Mouse (Mus musculus): ENCODE data around the gene Edc3. TPM values are rescaled to one million over a fixed set of nuclear protein-coding genes. Genes with fewer than 3 reads are reported as not detected.

Edc3 gene
- 34.0 TPM for polyA plus RNA-seq (2017; shearing (Covaris generic))

GRCm38 (mm10) chr9:57708068-57708719 lies at the start of gene Edc3:
Gene Edc3, plus strand, starts transcription at chr9:57708540.

GRCm38 (mm10) chr9:57683520-57683919 lies 24.8 kb upstream of the Edc3 start, which contains the start of gene Cyp1a2:
Gene Cyp1a2, minus strand, starts transcription at chr9:57683703.

GRCm38 (mm10) chr9:57687751-57688150 lies 20.6 kb upstream of the Edc3 start, which contains the start of gene Cyp1a1:
Gene Cyp1a1, plus strand, starts transcription at chr9:57687928.

DNA sequence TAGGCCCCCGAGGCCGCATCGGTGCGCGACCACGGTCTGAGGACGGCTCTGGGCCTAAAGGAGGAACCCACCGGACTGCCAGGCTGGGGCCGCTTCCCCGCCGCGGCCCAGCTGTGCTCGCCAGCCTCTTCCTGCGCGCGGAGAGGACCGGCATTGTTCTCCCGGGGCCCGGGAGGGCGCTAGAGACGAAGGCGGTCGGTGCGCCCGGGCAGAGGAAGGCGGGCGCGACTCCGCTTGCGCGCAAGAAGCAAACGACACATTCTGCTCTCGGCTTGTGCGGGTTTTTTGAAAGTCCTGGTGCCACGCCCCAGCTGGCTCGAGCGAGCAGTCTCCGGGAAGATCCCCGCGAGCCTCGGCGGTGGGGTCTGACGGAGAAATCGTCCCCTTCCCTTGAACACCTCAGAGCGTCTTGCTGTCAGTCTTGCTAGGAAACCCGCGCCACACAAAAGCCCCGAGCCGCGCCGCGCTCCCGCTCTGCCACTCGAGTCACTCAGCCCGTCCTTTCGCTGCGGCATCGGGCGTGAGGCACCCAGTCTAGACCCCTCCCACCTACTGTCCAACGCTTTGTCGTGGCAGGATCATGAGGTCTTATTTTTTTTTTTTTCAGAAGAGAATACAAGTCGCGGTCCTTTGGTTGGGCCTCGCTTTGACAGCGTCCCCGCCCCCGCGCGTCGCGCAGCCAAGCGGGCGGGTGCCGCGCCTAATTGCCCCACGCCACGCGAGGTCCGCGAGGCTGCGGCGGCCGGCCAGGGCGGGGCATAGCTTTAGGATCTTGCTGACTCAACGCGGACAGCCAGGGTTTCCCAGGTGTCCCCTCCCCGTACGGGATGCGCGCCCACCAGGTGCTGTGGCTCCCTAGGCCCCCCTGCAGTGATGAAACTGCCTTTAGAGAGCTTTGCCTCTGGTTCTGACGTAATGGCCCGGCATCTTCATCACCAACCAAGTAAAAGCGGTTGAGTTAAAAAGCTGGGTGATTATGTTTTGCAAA lies 57.3 kb downstream of the Edc3 start, which contains the start of gene Clk3:
Gene Clk3, minus strand, starts transcription at position 497 of the 988 bp plus-strand sequence.

Other genes with a start within 250 kb of the Edc3 start
- 0.10 TPM for gene Scamp5, start 240.5 kb upstream of the Edc3 start, polyA plus RNA-seq (2017; shearing (Covaris generic))
- not detected for gene Rpp25, start 204.5 kb upstream of the Edc3 start, polyA plus RNA-seq (2017; shearing (Covaris generic))
- gene Cox5a, start 187.3 kb upstream of the Edc3 start, polyA plus RNA-seq (2017; shearing (Covaris generic)), result 213 TPM
- 15.4 TPM for gene Fam219b, start 171.0 kb upstream of the Edc3 start, polyA plus RNA-seq (2017; shearing (Covaris generic))
- gene Mpi, start 155.8 kb upstream of the Edc3 start, polyA plus RNA-seq (2017; shearing (Covaris generic)), result 11.9 TPM
- 71.5 TPM for gene Scamp2, start 147.6 kb upstream of the Edc3 start, polyA plus RNA-seq (2017; shearing (Covaris generic))
- gene Ulk3, start 119.1 kb upstream of the Edc3 start, polyA plus RNA-seq (2017; shearing (Covaris generic)), result 69.7 TPM
- gene Cplx3, start 102.3 kb upstream of the Edc3 start, polyA plus RNA-seq (2017; shearing (Covaris generic)), result not detected
- not detected for gene Lman1l, start 87.8 kb upstream of the Edc3 start, polyA plus RNA-seq (2017; shearing (Covaris generic))
- gene Csk, start 54.9 kb upstream of the Edc3 start, polyA plus RNA-seq (2017; shearing (Covaris generic)), result 85.6 TPM
- not detected for gene Cyp1a2, start 24.8 kb upstream of the Edc3 start, polyA plus RNA-seq (2017; shearing (Covaris generic))
- not detected for gene Cyp1a1, start 20.6 kb upstream of the Edc3 start, polyA plus RNA-seq (2017; shearing (Covaris generic))
- gene Clk3, start 57.3 kb downstream of the Edc3 start, polyA plus RNA-seq (2017; shearing (Covaris generic)), result 255 TPM
- 67.3 TPM for gene Arid3b, start 128.3 kb downstream of the Edc3 start, polyA plus RNA-seq (2017; shearing (Covaris generic))
- 57.3 TPM for gene Ubl7, start 202.4 kb downstream of the Edc3 start, polyA plus RNA-seq (2017; shearing (Covaris generic))
- 0.17 TPM for gene Sema7a, start 231.6 kb downstream of the Edc3 start, polyA plus RNA-seq (2017; shearing (Covaris generic))

Measured in naive thymus-derived CD4-positive, alpha-beta T cell, adult 5 months (primary cell).